Mouse (Mus musculus): ENCODE measurements around the gene Lgsn.

Gene Lgsn

GRCm38 (mm10) chr1:31214831-31215230 is 38.6 kb downstream of the Lgsn start:
- DNase-seq (ENCODE audit: low read depth, low spot score), result no peak

GRCm38 (mm10) chr1:31220599-31221250 is 44.5 kb downstream of the Lgsn start:
- DNase-seq (ENCODE audit: low read depth, low spot score), result no peak

GRCm38 (mm10) chr1:31222564-31222963 is 46.4 kb downstream of the Lgsn start, which contains the start of the genes 4931428L18Rik and Pih1d3:
4931428L18Rik (minus strand) TSS chr1:31222684.
Pih1d3 (plus strand) TSS chr1:31222838.
- peak; percentile 9 for DNase-seq (ENCODE audit: low read depth, low spot score)

GRCm38 (mm10) chr1:31233319-31234036 is 57.3 kb downstream of the Lgsn start:
- DNase-seq (ENCODE audit: low read depth, low spot score), result peak; percentile 77
